Mouse (Mus musculus): Measurements from ENCODE around the gene Bean1. TPM values are rescaled to one million over a fixed set of nuclear protein-coding genes. Genes with fewer than 3 reads are reported as not detected.
A peak's percentile ranks its signal among the peaks of the same experiment; 100 is the strongest.

Gene Bean1
- polyA plus RNA-seq, 1 experiment from 2014 or later = 0.47 TPM

- no peaks in the 10 kb centered on the region for H3K36me3 ChIP-seq (ENCODE audit: insufficient read depth, low read length)
- no peak for ATAC-seq
- H3K4me3 ChIP-seq (ENCODE audit: low read depth, low read length) = no peak overlapping the region
- WGBS = 68% methylated on average over 5 of the region's 5 CpGs
- H3K4me1 ChIP-seq (ENCODE audit: insufficient read depth, low read depth, low read length) = no peaks in the 10 kb centered on the region
- H3K27me3 ChIP-seq (replicated peaks; ENCODE audit: insufficient read depth, low read length) = no peaks in the 10 kb centered on the region
- TF ChIP-seq EP300 (IDR thresholded peaks at IDR 0.05) (no peak), CTCF (IDR thresholded peaks at IDR 0.05) (no peak)
- no peak overlapping the region for H3K27ac ChIP-seq (ENCODE audit: low read length)
- no peak overlapping the region for H3K9ac ChIP-seq (replicated peaks; ENCODE audit: low read depth)
- no peaks in the 10 kb centered on the region for H3K9me3 ChIP-seq (ENCODE audit: low read length)
- DNase-seq (ENCODE audit: low spot score) = no peak
- no peak overlapping the region for H3K4me2 ChIP-seq (replicated peaks; ENCODE audit: low read depth, low read length)
These were observed 9.5 kb upstream of the Bean1 start for GRCm38 (mm10) chr8:104160731-104161130.

DNA sequence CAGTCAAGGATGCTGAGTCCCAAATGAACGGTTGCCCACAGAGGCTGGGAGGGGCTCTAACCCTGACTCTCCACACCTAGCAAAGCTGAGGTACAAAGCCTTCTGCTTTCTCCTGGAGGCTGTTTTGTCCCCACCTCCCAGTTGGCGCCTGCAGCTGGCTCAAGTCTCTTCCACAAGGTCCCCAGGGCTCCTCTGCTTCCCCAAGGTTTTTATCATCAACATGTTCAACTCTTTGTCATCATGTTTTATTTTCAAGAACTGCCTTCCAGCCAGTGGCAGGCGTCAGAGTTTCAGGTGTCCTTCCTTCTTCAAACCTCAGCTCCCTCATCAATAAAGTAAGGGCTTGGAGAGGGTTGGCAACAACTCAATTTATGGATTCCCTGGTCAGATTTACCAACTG, 781 bp upstream of the Bean1 start:
- Histone ChIP-seq H3K9ac (replicated peaks; ENCODE audit: low read depth) (no peak overlapping the region), H3K9me3 (ENCODE audit: low read length) (no peaks in the 10 kb centered on the region), H3K4me2 (replicated peaks; ENCODE audit: low read depth, low read length) (no peak overlapping the region), H3K4me3 (ENCODE audit: low read depth, low read length) (no peak overlapping the region), H3K27ac (ENCODE audit: low read length) (no peak overlapping the region), H3K27me3 (replicated peaks; ENCODE audit: insufficient read depth, low read length) (peaks cover 38% of the 10 kb centered on the region), H3K36me3 (ENCODE audit: insufficient read depth, low read length) (no peaks in the 10 kb centered on the region), H3K4me1 (ENCODE audit: insufficient read depth, low read depth, low read length) (no peaks in the 10 kb centered on the region)
- no peak for DNase-seq (ENCODE audit: low spot score)
- no peak for ATAC-seq
- no peak for TF ChIP-seq CTCF (IDR thresholded peaks at IDR 0.05)
- TF ChIP-seq EP300 (IDR thresholded peaks at IDR 0.05) = no peak
- 79% methylated on average over 3 of the region's 3 CpGs for WGBS

GRCm38 (mm10) chr8:104171050-104171620, 893 bp downstream of the Bean1 start:
- Histone ChIP-seq H3K4me1 (ENCODE audit: insufficient read depth, low read depth, low read length) (no peaks in the 10 kb centered on the region), H3K9me3 (ENCODE audit: low read length) (no peaks in the 10 kb centered on the region), H3K27ac (ENCODE audit: low read length) (no peak overlapping the region), H3K4me3 (ENCODE audit: low read depth, low read length) (peak overlapping the region; percentile 55), H3K4me2 (replicated peaks; ENCODE audit: low read depth, low read length) (peak overlapping the region; percentile 97), H3K27me3 (replicated peaks; ENCODE audit: insufficient read depth, low read length) (peaks cover 38% of the 10 kb centered on the region), H3K36me3 (ENCODE audit: insufficient read depth, low read length) (no peaks in the 10 kb centered on the region), H3K9ac (replicated peaks; ENCODE audit: low read depth) (no peak overlapping the region; the same call in 1 of the 2 replicates)
- TF ChIP-seq CTCF (IDR thresholded peaks at IDR 0.05) (no peak), EP300 (IDR thresholded peaks at IDR 0.05) (no peak)
- ATAC-seq (no peak; the same call in 1 of the 2 replicates), DNase-seq (ENCODE audit: low spot score) (no peak)
- 4% methylated on average over 31 of the region's 32 CpGs for WGBS

DNA sequence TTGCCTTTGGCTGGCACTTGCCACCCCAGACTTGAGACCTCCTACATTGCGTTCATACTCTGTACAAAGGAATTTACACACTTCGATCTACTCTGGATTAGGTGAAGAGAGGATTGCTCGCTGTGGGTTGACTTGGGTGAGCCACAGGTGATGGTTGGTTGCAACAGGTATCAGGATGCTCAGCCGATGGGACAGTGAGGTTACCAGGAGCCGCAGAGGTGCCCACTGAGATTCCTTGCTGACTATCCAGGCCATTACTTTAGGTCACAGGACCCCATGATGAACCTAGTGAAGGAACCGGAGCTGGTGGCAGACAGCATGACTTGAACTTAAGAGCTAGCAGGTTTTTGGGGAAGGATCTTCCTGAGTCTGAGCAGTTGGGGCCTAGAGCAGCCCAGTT, 2.2 kb downstream of the Bean1 start:
- Histone ChIP-seq H3K9ac (replicated peaks; ENCODE audit: low read depth) (no peak overlapping the region), H3K36me3 (ENCODE audit: insufficient read depth, low read length) (no peaks in the 10 kb centered on the region), H3K4me2 (replicated peaks; ENCODE audit: low read depth, low read length) (no peak overlapping the region), H3K9me3 (ENCODE audit: low read length) (no peaks in the 10 kb centered on the region), H3K4me3 (ENCODE audit: low read depth, low read length) (no peak overlapping the region), H3K27ac (ENCODE audit: low read length) (no peak overlapping the region), H3K4me1 (ENCODE audit: insufficient read depth, low read depth, low read length) (no peaks in the 10 kb centered on the region), H3K27me3 (replicated peaks; ENCODE audit: insufficient read depth, low read length) (peaks cover 38% of the 10 kb centered on the region)
- TF ChIP-seq EP300 (IDR thresholded peaks at IDR 0.05) (no peak), CTCF (IDR thresholded peaks at IDR 0.05) (no peak)
- DNase-seq (ENCODE audit: low spot score) (no peak), ATAC-seq (no peak)
- WGBS = 89% methylated on average over 6 of the region's 6 CpGs

- no peak overlapping the region for H3K9ac ChIP-seq (replicated peaks; ENCODE audit: low read depth)
- no peak overlapping the region for H3K4me2 ChIP-seq (replicated peaks; ENCODE audit: low read depth, low read length)
- H3K9me3 ChIP-seq (ENCODE audit: low read length) = no peaks in the 10 kb centered on the region
- H3K36me3 ChIP-seq (ENCODE audit: insufficient read depth, low read length) = no peaks in the 10 kb centered on the region
- H3K27me3 ChIP-seq (replicated peaks; ENCODE audit: insufficient read depth, low read length) = peaks cover 27% of the 10 kb centered on the region
- H3K27ac ChIP-seq (ENCODE audit: low read length) = no peak overlapping the region
- H3K4me3 ChIP-seq (ENCODE audit: low read depth, low read length) = no peak overlapping the region
- TF ChIP-seq CTCF (IDR thresholded peaks at IDR 0.05) = no peak
- TF ChIP-seq EP300 (IDR thresholded peaks at IDR 0.05) = no peak; the same call in 1 of the 2 replicates
- no peaks in the 10 kb centered on the region for H3K4me1 ChIP-seq (ENCODE audit: insufficient read depth, low read depth, low read length)
- DNase-seq (ENCODE audit: low spot score) (peak; percentile 29), ATAC-seq (peak; percentile 73)
- 42% methylated on average over 8 of the region's 8 CpGs for WGBS
These were observed 5.7 kb downstream of the Bean1 start for GRCm38 (mm10) chr8:104175848-104176527.

DNA sequence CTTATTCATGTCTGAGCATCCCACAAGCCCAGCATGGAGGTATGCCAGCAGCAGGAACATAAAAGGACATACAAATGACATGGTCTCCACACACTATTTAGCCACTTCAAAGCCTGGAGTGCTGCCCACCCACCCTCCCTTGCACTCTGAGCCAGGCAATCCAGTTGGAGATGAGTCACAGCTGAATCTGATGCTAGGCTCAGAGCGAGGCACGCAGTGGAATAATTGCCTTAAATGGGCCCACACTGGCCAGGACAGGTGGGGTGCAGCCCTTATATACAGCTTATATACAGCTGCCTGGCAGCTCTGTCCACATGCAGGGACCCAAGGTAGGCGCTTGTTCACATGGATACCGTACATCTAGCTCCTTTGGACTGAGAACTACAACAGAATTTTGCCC, 6.8 kb downstream of the Bean1 start:
- TF ChIP-seq EP300 (IDR thresholded peaks at IDR 0.05) (no peak), CTCF (IDR thresholded peaks at IDR 0.05) (no peak)
- Histone ChIP-seq H3K4me2 (replicated peaks; ENCODE audit: low read depth, low read length) (no peak overlapping the region), H3K4me1 (ENCODE audit: insufficient read depth, low read depth, low read length) (no peaks in the 10 kb centered on the region), H3K9me3 (ENCODE audit: low read length) (no peaks in the 10 kb centered on the region), H3K36me3 (ENCODE audit: insufficient read depth, low read length) (no peaks in the 10 kb centered on the region), H3K4me3 (ENCODE audit: low read depth, low read length) (no peak overlapping the region), H3K27ac (ENCODE audit: low read length) (no peak overlapping the region), H3K9ac (replicated peaks; ENCODE audit: low read depth) (no peak overlapping the region), H3K27me3 (replicated peaks; ENCODE audit: insufficient read depth, low read length) (peaks cover 17% of the 10 kb centered on the region; the same call in 1 of the 2 replicates)
- ATAC-seq (no peak), DNase-seq (ENCODE audit: low spot score) (no peak)
- WGBS = 80% methylated on average over 4 of the region's 4 CpGs

Data from lung, postnatal 0 days (tissue).